ENCODE assay signal across 9 mouse cellular contexts in genomic region chr5:27841701-27842295, GRCm38 (mm10). TPM values are rescaled to one million over a fixed set of nuclear protein-coding genes. Genes with fewer than 3 reads are reported as not detected.
A peak's percentile ranks its signal among the peaks of the same experiment; 100 is the strongest.
DNase-seq lines count a peak whose midpoint lies in the region; ATAC-seq and TF ChIP-seq lines count a peak whose summit lies in the region.
"Had no signal": no experiment of that assay in that cellular context is flagged by ENCODE, and none has a peak within 500 bp of the region (broad histone marks: within the 10 kb centered on the region; RNA-seq: fewer than 3 reads in every experiment).

Gene Htr5a (plus strand): TSS chr5:27842149.

- no peak within 1 kb of the TSS for H3K9ac ChIP-seq in liver, postnatal 0 days (replicated peaks)
- no peak within 1 kb of the TSS for H3K9ac ChIP-seq in liver, embryonic 11.5 days (ENCODE audit: low read depth, low read length)
- peak within 1 kb of the TSS; percentile 67 for H3K9ac ChIP-seq in midbrain, embryonic 15.5 days

- no peak within 1 kb of the TSS for H3K4me3 ChIP-seq in liver, postnatal 0 days (ENCODE audit: low read depth, low read length)
- H3K4me3 ChIP-seq in liver, embryonic 11.5 days (ENCODE audit: low read depth, low read length): no peak within 1 kb of the TSS
- H3K4me3 ChIP-seq in midbrain, embryonic 15.5 days: peak within 1 kb of the TSS; percentile 54

- H3K36me3 ChIP-seq in liver, postnatal 0 days (replicated peaks; ENCODE audit: insufficient read depth, low read length): no peaks in the 10 kb centered on the region
- no peaks in the 10 kb centered on the region for H3K36me3 ChIP-seq in liver, embryonic 11.5 days (ENCODE audit: control insufficient read depth, insufficient read depth, low read length)
- H3K36me3 ChIP-seq in midbrain, embryonic 15.5 days (replicated peaks): no peaks in the 10 kb centered on the region

- peak; percentile 17 for DNase-seq in liver, postnatal 0 days
- no peak for DNase-seq in liver, embryonic 11.5 days (ENCODE audit: low spot score)
- DNase-seq in layer of hippocampus, adult 9-11 months: peak; percentile 41
- DNase-seq in spleen, postnatal 14 days (ENCODE audit: low spot score in 2 of 2): no peak

- TF ChIP-seq CTCF in liver, postnatal 0 days (IDR thresholded peaks at IDR 0.05; ENCODE audit: low read depth): no peak

- no peaks in the 10 kb centered on the region for H3K4me1 ChIP-seq in liver, postnatal 0 days (ENCODE audit: insufficient read depth)
- H3K4me1 ChIP-seq in liver, embryonic 11.5 days (replicated peaks; ENCODE audit: control insufficient read depth, insufficient read depth, low read length): no peaks in the 10 kb centered on the region
- peaks cover 26% of the 10 kb centered on the region for H3K4me1 ChIP-seq in midbrain, embryonic 15.5 days

- no peak within 1 kb of the TSS for H3K4me2 ChIP-seq in liver, postnatal 0 days (ENCODE audit: low read depth, low read length)
- H3K4me2 ChIP-seq in liver, embryonic 11.5 days: no peak within 1 kb of the TSS
- peak within 1 kb of the TSS; percentile 91 for H3K4me2 ChIP-seq in midbrain, embryonic 15.5 days

- no peak for ATAC-seq in liver, postnatal 0 days
- ATAC-seq in liver, embryonic 11.5 days (replicated peaks; ENCODE audit: low FRiP score): no peak
- peak; percentile 39; the same call in 1 of the 2 replicates for ATAC-seq in common myeloid progenitor, adult 5-6 weeks (replicated peaks; ENCODE audit: low read depth, poor library complexity, severe bottlenecking)
- peak; percentile 17; the same call in 1 of the 2 replicates for ATAC-seq in granulocyte monocyte progenitor cell, adult 5-6 weeks (replicated peaks; ENCODE audit: poor library complexity, severe bottlenecking)
- ATAC-seq in midbrain, embryonic 15.5 days (replicated peaks): peak; percentile 93
- no peak for ATAC-seq in activated CD4-positive, CD25-positive, alpha-beta regulatory T cell, adult 4 months

- WGBS in liver, postnatal 0 days (ENCODE audit: insufficient replicate concordance): 6% methylated on average over 25 of the region's 25 CpGs
- WGBS in liver, embryonic 11.5 days: 7% methylated on average over 25 of the region's 25 CpGs
- WGBS in midbrain, embryonic 15.5 days: 5% methylated on average over 25 of the region's 25 CpGs

- TF ChIP-seq EP300 in liver, postnatal 0 days (IDR thresholded peaks at IDR 0.05; ENCODE audit: low read depth): no peak

- H3K9me3 ChIP-seq in liver, postnatal 0 days (ENCODE audit: low read length): no peaks in the 10 kb centered on the region
- H3K9me3 ChIP-seq in liver, embryonic 11.5 days (ENCODE audit: control insufficient read depth, low read length): no peaks in the 10 kb centered on the region
- H3K9me3 ChIP-seq in midbrain, embryonic 15.5 days: no peaks in the 10 kb centered on the region

- H3K27me3 ChIP-seq in liver, postnatal 0 days (ENCODE audit: insufficient read depth, low read length): peaks cover 7% of the 10 kb centered on the region
- H3K27me3 ChIP-seq in liver, embryonic 11.5 days (replicated peaks; ENCODE audit: control insufficient read depth, insufficient read depth, low read length): peaks cover 20% of the 10 kb centered on the region
- no peaks in the 10 kb centered on the region for H3K27me3 ChIP-seq in midbrain, embryonic 15.5 days (replicated peaks)

- H3K27ac ChIP-seq in liver, postnatal 0 days (ENCODE audit: low read depth): no peak within 1 kb of the TSS
- H3K27ac ChIP-seq in liver, embryonic 11.5 days (ENCODE audit: low read depth, low read length): no peak within 1 kb of the TSS
- H3K27ac ChIP-seq in midbrain, embryonic 15.5 days: peak within 1 kb of the TSS; percentile 54

RNA-seq across cellular contexts. Expression of gene Htr5a, which starts in this region (rescaled TPM):
- polyA plus RNA-seq in liver, postnatal 0 days (2015; fragmentation: Nextera tagmentation; extraction: Ambion mirVana): not detected in 2 replicates
- not detected in 2 replicates for polyA plus RNA-seq in liver, embryonic 11.5 days (2014; fragmentation: Nextera tagmentation; extraction: Ambion mirVana)
- total RNA-seq in common myeloid progenitor, adult 5-6 weeks (2017): not detected in 2 replicates
- 0.21 TPM in 1 of 2 replicates, not detected in the other for total RNA-seq in granulocyte monocyte progenitor cell, adult 5-6 weeks (2014; fragmentation: Nextera tagmentation)
- not detected in 2 replicates for total RNA-seq in granulocyte monocyte progenitor cell, adult 5-6 weeks (2017)
- 1.5 and 1.6 TPM in 2 replicates for polyA plus RNA-seq in midbrain, embryonic 15.5 days (2015; fragmentation: Nextera tagmentation; extraction: Ambion mirVana)
- polyA plus RNA-seq in activated CD4-positive, CD25-positive, alpha-beta regulatory T cell, adult 4 months (2017; shearing (Covaris generic)): not detected
- polyA plus RNA-seq: liver, embryonic 16.5 days had no signal

Comparison
In these comparisons a context has a peak if more than half of its experiments do, and no peak if none do; other contexts are left out.
1. Peak in DNase-seq in liver, postnatal 0 days; RNA of the gene not detected or under 1 TPM.
2. Peak in ATAC-seq in common myeloid progenitor, adult 5-6 weeks; RNA of the gene not detected or under 1 TPM.
3. Peak in ATAC-seq in granulocyte monocyte progenitor cell, adult 5-6 weeks; RNA of the gene not detected or under 1 TPM.